Mouse (Mus musculus) ES-E14 (cell line): ENCODE measurements at regions not wholly inside any gene's neighbourhood (a gene's known extent, or its start where the extent isn't known, plus 50 kb on each side); places are given as distances from the start of the nearest gene placed in this dataset.

ENCODE experiments used
- DNase-seq: peaks from one replicate; pipeline ENCODE4 v3.0.0-alpha.2; 2013; ENCODE audit warnings: low read depth, low spot score
- H3K27ac ChIP-seq: 2 replicates; pipeline ENCODE4 v1.5.1; 2012; ENCODE audit warnings: low read depth, mild to moderate bottlenecking, low read length, moderate library complexity, mixed read lengths; ENCODE audit not compliant: poor library complexity, insufficient read depth, severe bottlenecking
- H3K36me3 ChIP-seq: 2 replicates; pipeline ENCODE4 v1.6.1; 2012; ENCODE audit warnings: mild to moderate bottlenecking, low read length, moderate library complexity, mixed read lengths; ENCODE audit not compliant: control insufficient read depth, poor library complexity, insufficient read depth, severe bottlenecking
- H3K4me1 ChIP-seq, 2 experiments: fragments of 150-350 bp in 1 of 2; sonication (generic) in 1 of 2; 2 replicates each; pipeline ENCODE4 v1.6.1; 2012; ENCODE audit warnings: low read length in 2 of 2, mild to moderate bottlenecking in 1 of 2, mixed read lengths in 1 of 2; ENCODE audit not compliant: control insufficient read depth in 2 of 2, insufficient read depth in 2 of 2, poor library complexity in 1 of 2
- H3K4me3 ChIP-seq, 2 experiments: fragments of 150-350 bp in 1 of 2; sonication (generic) in 1 of 2; 2 replicates each; pipeline ENCODE4 v1.5.1; 2012; ENCODE audit warnings: low read length in 2 of 2, low read depth in 1 of 2, mild to moderate bottlenecking in 1 of 2, mixed read lengths in 1 of 2; ENCODE audit not compliant: insufficient read depth in 1 of 2, poor library complexity in 1 of 2, severe bottlenecking in 1 of 2
- H3K9ac ChIP-seq: 2 replicates; pipeline ENCODE4 v1.6.1; 2012; ENCODE audit warnings: low read depth, mild to moderate bottlenecking, low read length, mixed read lengths; ENCODE audit not compliant: poor library complexity, insufficient read depth, severe bottlenecking
- H3K9me3 ChIP-seq: fragments of 150-350 bp; sonication (generic); 2 replicates; pipeline ENCODE4 v1.6.1; 2012; ENCODE audit warnings: low read depth, mild to moderate bottlenecking, low read length; ENCODE audit not compliant: control insufficient read depth, insufficient read depth
- CHD2 ChIP-seq: IDR thresholded peaks from 2 replicates; pipeline ENCODE4 v1.6.1; 2014; ENCODE audit warnings: mild to moderate bottlenecking, low read depth, low read length, inconsistent platforms
- HCFC1 ChIP-seq: IDR thresholded peaks from 2 replicates; pipeline ENCODE4 v1.6.1; 2012; ENCODE audit warnings: low read length, inconsistent platforms, borderline replicate concordance; ENCODE audit not compliant: insufficient read depth
- MAFK ChIP-seq: IDR thresholded peaks from 2 replicates; pipeline ENCODE4 v1.6.1; 2014; ENCODE audit warnings: mild to moderate bottlenecking, low read depth, low read length, inconsistent platforms; ENCODE audit not compliant: insufficient read depth
- ZC3H11A ChIP-seq: IDR thresholded peaks from 2 replicates; pipeline ENCODE4 v1.6.1; 2012; ENCODE audit warnings: low read depth, mild to moderate bottlenecking, inconsistent platforms, low read length, borderline replicate concordance
- ZNF384 ChIP-seq: IDR thresholded peaks from 2 replicates; pipeline ENCODE4 v1.6.1; 2012; ENCODE audit warnings: low read depth, low read length, inconsistent platforms
- in situ Hi-C, 2 experiments: fragments of 600-800 bp; cut with MboI; formaldehyde crosslinking; loops; one replicate each; pipeline ENCODE4 v1.15.1; 2025; ENCODE audit warnings: low sequenced_read_pairs in 2 of 2, inconsistent platforms in 1 of 2; ENCODE audit not compliant: unreplicated experiment in 2 of 2

DNA sequence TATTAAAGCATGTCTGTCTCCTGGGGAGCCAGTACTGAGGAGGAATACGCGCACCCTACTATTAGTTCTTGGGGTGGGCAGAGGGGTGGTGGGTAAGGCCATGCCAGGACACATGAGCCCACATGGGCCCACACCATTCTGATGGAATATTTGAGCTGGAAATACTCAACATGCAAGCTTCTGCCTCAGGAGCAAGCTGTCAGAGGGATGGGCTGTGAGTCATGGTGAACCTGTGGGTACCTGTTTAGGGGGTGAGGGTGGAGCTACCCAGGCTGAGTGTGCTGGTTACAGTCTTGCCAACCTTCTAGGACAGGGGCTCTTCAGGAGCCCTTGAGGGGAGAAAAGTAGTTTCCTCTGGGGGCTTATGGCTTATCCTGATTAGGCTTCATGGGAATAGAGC is 264.9 kb downstream of the Bcl11a start:
- no peak overlapping the region for H3K9ac ChIP-seq
- H3K4me1 ChIP-seq: no peaks in the 10 kb centered on the region
- H3K9me3 ChIP-seq: no peaks in the 10 kb centered on the region
- TF ChIP-seq HCFC1: no peak
- TF ChIP-seq CHD2: no peak
- no peak for TF ChIP-seq MAFK
- TF ChIP-seq ZNF384: no peak
- no peak for TF ChIP-seq ZC3H11A
- no peaks in the 10 kb centered on the region for H3K36me3 ChIP-seq
- in situ Hi-C loops: no loop called here
- no peak overlapping the region for H3K27ac ChIP-seq
- DNase-seq: no peak
- no peak overlapping the region for H3K4me3 ChIP-seq

DNA sequence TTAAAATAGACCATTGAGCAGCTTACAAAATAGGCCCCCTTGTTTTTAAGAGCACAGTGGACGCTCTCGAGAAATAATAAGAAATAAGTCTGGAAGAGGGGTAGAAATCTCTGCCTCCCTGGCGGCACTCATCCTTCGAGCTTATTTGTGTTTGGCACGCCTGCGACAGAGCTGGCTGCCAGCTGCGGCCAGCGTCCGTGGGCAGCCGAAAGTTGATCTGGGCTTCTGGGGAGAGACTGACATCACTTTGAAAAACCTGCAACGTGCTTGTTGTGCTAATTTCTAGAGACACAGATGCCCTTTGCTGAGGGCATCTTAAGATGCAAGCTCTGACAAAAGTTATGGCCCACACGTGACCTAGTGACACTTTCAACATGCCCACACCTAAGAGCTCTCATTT is 269.4 kb downstream of the Bcl11a start:
- in situ Hi-C loops: no loop called here
- Histone ChIP-seq H3K9me3 (no peaks in the 10 kb centered on the region), H3K36me3 (no peaks in the 10 kb centered on the region), H3K9ac (no peak overlapping the region), H3K4me3 (no peak overlapping the region), H3K4me1 (no peaks in the 10 kb centered on the region), H3K27ac (no peak overlapping the region)
- no peak for TF ChIP-seq MAFK
- no peak for TF ChIP-seq CHD2
- no peak for TF ChIP-seq ZNF384
- TF ChIP-seq HCFC1: no peak
- TF ChIP-seq ZC3H11A: no peak
- DNase-seq: no peak

DNA sequence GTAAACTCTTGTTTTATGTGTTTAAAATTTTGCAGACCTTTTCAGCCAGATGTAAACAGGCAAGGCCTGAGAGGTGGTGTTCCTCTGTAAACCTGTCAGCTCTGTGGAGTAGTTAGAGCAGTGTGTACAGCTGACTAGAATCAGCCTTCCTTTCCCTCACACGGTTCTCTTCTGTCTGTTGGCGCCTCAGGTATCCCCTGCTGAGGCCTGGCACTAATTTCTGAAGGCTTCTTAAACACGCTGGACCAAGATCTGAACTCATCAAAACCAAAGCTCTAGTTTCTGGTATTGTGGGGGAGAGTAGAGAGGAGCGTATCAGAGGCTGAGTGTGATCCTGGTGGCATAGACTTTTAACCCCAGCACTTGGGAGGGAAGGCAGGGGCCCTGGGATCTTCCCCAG is 270.9 kb downstream of the Bcl11a start:
- TF ChIP-seq MAFK (no peak), HCFC1 (no peak), ZNF384 (no peak), ZC3H11A (no peak), CHD2 (no peak)
- Histone ChIP-seq H3K4me3 (no peak overlapping the region), H3K27ac (no peak overlapping the region)

GRCm38 (mm10) chr11:24349967-24350643 is 272.2 kb downstream of the Bcl11a start:
- Histone ChIP-seq H3K36me3 (no peaks in the 10 kb centered on the region), H3K4me3 (no peak overlapping the region), H3K27ac (no peak overlapping the region), H3K4me1 (no peaks in the 10 kb centered on the region), H3K9ac (no peak overlapping the region), H3K9me3 (no peaks in the 10 kb centered on the region)
- DNase-seq: no peak
- in situ Hi-C loops: no loop called here
- TF ChIP-seq ZNF384 (no peak), MAFK (no peak), ZC3H11A (no peak), HCFC1 (no peak), CHD2 (no peak)

More for the DNA sequence above, 270.9 kb downstream of the Bcl11a start:
- Histone ChIP-seq H3K4me1 (no peaks in the 10 kb centered on the region), H3K9me3 (no peaks in the 10 kb centered on the region), H3K36me3 (no peaks in the 10 kb centered on the region), H3K9ac (no peak overlapping the region)
- DNase-seq: no peak
- in situ Hi-C loops: no loop called here
